Mouse (Mus musculus): ENCODE measurements around the gene Fam129a.

Gene Fam129a

GRCm38 (mm10) chr1:151670006-151670591 is 99.1 kb downstream of the Fam129a start:
- no peak for DNase-seq

GRCm38 (mm10) chr1:151675684-151676083 is 104.7 kb downstream of the Fam129a start:
- no peak for DNase-seq

- DNase-seq, result no peak
Measured at GRCm38 (mm10) chr1:151677185-151677809, 106.3 kb downstream of the Fam129a start.

GRCm38 (mm10) chr1:151677975-151678374 is 107.0 kb downstream of the Fam129a start:
- DNase-seq, result no peak

GRCm38 (mm10) chr1:151679153-151679552 is 108.2 kb downstream of the Fam129a start:
- no peak for DNase-seq

GRCm38 (mm10) chr1:151679883-151680613 is 109.1 kb downstream of the Fam129a start:
- no peak for DNase-seq

GRCm38 (mm10) chr1:151680971-151681370 is 110.0 kb downstream of the Fam129a start:
- DNase-seq, result no peak

GRCm38 (mm10) chr1:151682896-151683295 is 111.9 kb downstream of the Fam129a start:
- no peak for DNase-seq

- DNase-seq, result no peak
Measured at GRCm38 (mm10) chr1:151684451-151684892, 113.5 kb downstream of the Fam129a start.

GRCm38 (mm10) chr1:151684978-151685377 is 114.0 kb downstream of the Fam129a start:
- no peak for DNase-seq

GRCm38 (mm10) chr1:151685666-151686309 is 114.8 kb downstream of the Fam129a start:
- DNase-seq, result no peak

GRCm38 (mm10) chr1:151686696-151687095 is 115.7 kb downstream of the Fam129a start:
- no peak for DNase-seq

GRCm38 (mm10) chr1:151689032-151689431 is 118.0 kb downstream of the Fam129a start:
- DNase-seq, result no peak

GRCm38 (mm10) chr1:151689561-151689960 is 118.6 kb downstream of the Fam129a start:
- no peak for DNase-seq

GRCm38 (mm10) chr1:151690061-151690460 is 119.1 kb downstream of the Fam129a start:
- peak; percentile 68 for DNase-seq

- no peak for DNase-seq
Measured at GRCm38 (mm10) chr1:151690583-151691193, 119.7 kb downstream of the Fam129a start.

GRCm38 (mm10) chr1:151692867-151693266 is 121.9 kb downstream of the Fam129a start:
- DNase-seq, result peak; percentile 88

- DNase-seq, result peak; percentile 78
Measured at GRCm38 (mm10) chr1:151696751-151697150, 125.8 kb downstream of the Fam129a start.

GRCm38 (mm10) chr1:151697901-151698641 is 127.1 kb downstream of the Fam129a start:
- DNase-seq, result no peak

GRCm38 (mm10) chr1:151699363-151699762 is 128.4 kb downstream of the Fam129a start:
- DNase-seq, result peak; percentile 89

- no peak for DNase-seq
Measured at GRCm38 (mm10) chr1:151702816-151703215, 131.8 kb downstream of the Fam129a start.

GRCm38 (mm10) chr1:151705723-151706396 is 134.9 kb downstream of the Fam129a start:
- peak; percentile 91 for DNase-seq

Measured in kidney, adult 9 months (tissue).